Mouse (Mus musculus): ENCODE data around the gene Epha3. TPM values are rescaled to one million over a fixed set of nuclear protein-coding genes. Genes with fewer than 3 reads are reported as not detected.
A peak's percentile ranks its signal among the peaks of the same experiment; 100 is the strongest.

Gene Epha3
- polyA plus RNA-seq (2021), result not detected

GRCm38 (mm10) chr16:63863913-63864330 is at the start of gene Epha3:
Gene Epha3, minus strand, starts transcription at chr16:63864175.
- CTCF ChIA-PET, result no interaction called here
- no peak for TF ChIP-seq CTCF (IDR thresholded peaks at IDR 0.05)
- DNase-seq (ENCODE audit: low read depth, low spot score), result no peak
- no peak for ATAC-seq
- peaks cover 45% of the 10 kb centered on the region for H3K27me3 ChIP-seq
- POLR2A ChIA-PET, result no interaction called here
- in situ Hi-C loops (cut with MboI; ENCODE audit: low pct_unique_long_range_greater_than_20kb), result loop anchor here (25.0 kb wide), 1 partner anchor 873 kb away; no protein-coding TSS in a partner anchor

- H3K27me3 ChIP-seq, result peaks cover 2% of the 10 kb centered on the region
- in situ Hi-C loops (cut with MboI; ENCODE audit: low pct_unique_long_range_greater_than_20kb), result no loop called here
- ATAC-seq (no peak), DNase-seq (ENCODE audit: low read depth, low spot score) (no peak)
- TF ChIP-seq CTCF (IDR thresholded peaks at IDR 0.05), result no peak
- ChIA-PET POLR2A (interaction anchor here (0.6 kb wide), 1 partner anchor 53 kb away, joined by 4 read pairs; no protein-coding TSS in a partner anchor), CTCF (no interaction called here)
Observed at GRCm38 (mm10) chr16:63903425-63903824, 39.5 kb upstream of the Epha3 start.

- ATAC-seq, result no peak
- ChIA-PET POLR2A (no interaction called here), CTCF (no interaction called here)
- in situ Hi-C loops (cut with MboI; ENCODE audit: low pct_unique_long_range_greater_than_20kb), result no loop called here
- peaks cover 14% of the 10 kb centered on the region for H3K27me3 ChIP-seq
- no peak for DNase-seq (ENCODE audit: low read depth, low spot score)
- no peak for TF ChIP-seq CTCF (IDR thresholded peaks at IDR 0.05)
Observed at GRCm38 (mm10) chr16:63881190-63881589, 17.2 kb upstream of the Epha3 start.

GRCm38 (mm10) chr16:63872313-63872712 is 8.3 kb upstream of the Epha3 start:
- DNase-seq (ENCODE audit: low read depth, low spot score) (no peak), ATAC-seq (peak; percentile 73)
- in situ Hi-C loops (cut with MboI; ENCODE audit: low pct_unique_long_range_greater_than_20kb), result loop anchor here (25.0 kb wide), 1 partner anchor 865 kb away; no protein-coding TSS in a partner anchor
- H3K27me3 ChIP-seq, result peaks cover 53% of the 10 kb centered on the region
- TF ChIP-seq CTCF (IDR thresholded peaks at IDR 0.05), result peak; percentile 95
- ChIA-PET POLR2A (no interaction called here), CTCF (interaction anchor here (0.8 kb wide), 2 partner anchors 10 to 18 kb away, joined by 3 read pairs; no protein-coding TSS in a partner anchor)

- no peak for TF ChIP-seq CTCF (IDR thresholded peaks at IDR 0.05)
- DNase-seq (ENCODE audit: low read depth, low spot score) (no peak), ATAC-seq (no peak)
- in situ Hi-C loops (cut with MboI; ENCODE audit: low pct_unique_long_range_greater_than_20kb), result loop anchor here (25.0 kb wide), 1 partner anchor 873 kb away; no protein-coding TSS in a partner anchor
- CTCF ChIA-PET, result no interaction called here
- peaks cover 43% of the 10 kb centered on the region for H3K27me3 ChIP-seq
- POLR2A ChIA-PET, result no interaction called here
Observed at GRCm38 (mm10) chr16:63864463-63864976, 545 bp upstream of the Epha3 start.

GRCm38 (mm10) chr16:63863181-63863580 is 794 bp downstream of the Epha3 start:
- no peak for TF ChIP-seq CTCF (IDR thresholded peaks at IDR 0.05)
- peaks cover 53% of the 10 kb centered on the region for H3K27me3 ChIP-seq
- in situ Hi-C loops (cut with MboI; ENCODE audit: low pct_unique_long_range_greater_than_20kb), result loop anchor here (25.0 kb wide), 1 partner anchor 874 kb away; no protein-coding TSS in a partner anchor
- no peak for DNase-seq (ENCODE audit: low read depth, low spot score)
- POLR2A ChIA-PET, result no interaction called here
- ATAC-seq, result no peak
- CTCF ChIA-PET, result no interaction called here

- CTCF ChIA-PET, result no interaction called here
- TF ChIP-seq CTCF (IDR thresholded peaks at IDR 0.05), result no peak
- POLR2A ChIA-PET, result no interaction called here
- DNase-seq (ENCODE audit: low read depth, low spot score), result no peak
- H3K27me3 ChIP-seq, result peaks cover 47% of the 10 kb centered on the region
- no peak for ATAC-seq
- in situ Hi-C loops (cut with MboI; ENCODE audit: low pct_unique_long_range_greater_than_20kb), result loop anchor here (25.0 kb wide), 1 partner anchor 880 kb away; no protein-coding TSS in a partner anchor
Observed at GRCm38 (mm10) chr16:63857561-63857960, 6.4 kb downstream of the Epha3 start.

GRCm38 (mm10) chr16:63856658-63857552 is 7.1 kb downstream of the Epha3 start:
- H3K27me3 ChIP-seq, result peaks cover 40% of the 10 kb centered on the region
- CTCF ChIA-PET, result interaction anchor here (1.0 kb wide), 1 partner anchor 10 kb away, joined by 4 read pairs; no protein-coding TSS in a partner anchor
- peak; percentile 86 for ATAC-seq
- peak; percentile 39 for TF ChIP-seq CTCF (IDR thresholded peaks at IDR 0.05)
- POLR2A ChIA-PET, result no interaction called here
- in situ Hi-C loops (cut with MboI; ENCODE audit: low pct_unique_long_range_greater_than_20kb), result loop anchor here (25.0 kb wide), 1 partner anchor 880 kb away; no protein-coding TSS in a partner anchor
- no peak for DNase-seq (ENCODE audit: low read depth, low spot score)

- no peak for TF ChIP-seq CTCF (IDR thresholded peaks at IDR 0.05)
- DNase-seq (ENCODE audit: low read depth, low spot score) (no peak), ATAC-seq (no peak)
- ChIA-PET CTCF (no interaction called here), POLR2A (interaction anchor here (0.6 kb wide), 1 partner anchor 53 kb away, joined by 4 read pairs; no protein-coding TSS in a partner anchor)
- H3K27me3 ChIP-seq, result peaks cover 26% of the 10 kb centered on the region
- in situ Hi-C loops (cut with MboI; ENCODE audit: low pct_unique_long_range_greater_than_20kb), result loop anchor here (25.0 kb wide), 1 partner anchor 887 kb away; no protein-coding TSS in a partner anchor
Observed at GRCm38 (mm10) chr16:63850297-63850696, 13.7 kb downstream of the Epha3 start.

- in situ Hi-C loops (cut with MboI; ENCODE audit: low pct_unique_long_range_greater_than_20kb), result no loop called here
- peaks cover 27% of the 10 kb centered on the region for H3K27me3 ChIP-seq
- ATAC-seq (no peak), DNase-seq (ENCODE audit: low read depth, low spot score) (no peak)
- TF ChIP-seq CTCF (IDR thresholded peaks at IDR 0.05), result no peak
- ChIA-PET CTCF (no interaction called here), POLR2A (no interaction called here)
Observed at GRCm38 (mm10) chr16:63842911-63843310, 21.1 kb downstream of the Epha3 start.

- ATAC-seq (no peak), DNase-seq (ENCODE audit: low read depth, low spot score) (no peak)
- H3K27me3 ChIP-seq, result peaks cover 19% of the 10 kb centered on the region
- TF ChIP-seq CTCF (IDR thresholded peaks at IDR 0.05), result no peak
- ChIA-PET POLR2A (no interaction called here), CTCF (no interaction called here)
- in situ Hi-C loops (cut with MboI; ENCODE audit: low pct_unique_long_range_greater_than_20kb), result no loop called here
Observed at GRCm38 (mm10) chr16:63837466-63837865, 26.5 kb downstream of the Epha3 start.

All from Patski (cell line).